Mouse (Mus musculus) lung, embryonic 14.5 days (tissue): ENCODE data around the gene Apmap. TPM values are rescaled to one million over a fixed set of nuclear protein-coding genes. Genes with fewer than 3 reads are reported as not detected.

ENCODE experiments used
- ATAC-seq: fragments of 200-750 bp; cut with Nextera tagmentation; 2 replicates; pipeline ENCODE4 v1.8.0; 2017; ENCODE audit warnings: mild to moderate bottlenecking, moderate TSS enrichment, moderate library complexity; ENCODE audit not compliant: insufficient read depth
- DNase-seq: peaks from one replicate; pipeline ENCODE4 v3.0.0-alpha.2; 2015
- H3K27ac ChIP-seq: fragments of 300-500 bp; sonication (generic); 2 replicates; pipeline ENCODE4 v1.5.1; 2014; ENCODE audit warnings: low read depth, mild to moderate bottlenecking, moderate library complexity
- H3K27me3 ChIP-seq: fragments of 300-500 bp; sonication (generic); 2 replicates; pipeline ENCODE4 v1.6.1; 2014; ENCODE audit warnings: low read length, control low read depth; ENCODE audit not compliant: insufficient read depth
- H3K36me3 ChIP-seq: fragments of 300-500 bp; sonication (generic); 2 replicates; pipeline ENCODE4 v1.6.1; 2014; ENCODE audit warnings: control low read depth; ENCODE audit not compliant: insufficient read depth
- H3K4me1 ChIP-seq: fragments of 300-500 bp; sonication (generic); 2 replicates; pipeline ENCODE4 v1.6.1; 2014; ENCODE audit warnings: antibody characterized with exemption, control low read depth; ENCODE audit not compliant: insufficient read depth
- H3K4me2 ChIP-seq: fragments of 300-500 bp; sonication (generic); 2 replicates; pipeline ENCODE4 v1.6.1; 2014; ENCODE audit warnings: mild to moderate bottlenecking
- H3K4me3 ChIP-seq: fragments of 300-500 bp; sonication (generic); 2 replicates; pipeline ENCODE4 v1.5.1; 2014; ENCODE audit warnings: low read depth, low read length
- H3K9ac ChIP-seq: fragments of 300-500 bp; sonication (generic); 2 replicates; pipeline ENCODE4 v1.6.1; 2014
- H3K9me3 ChIP-seq: fragments of 300-500 bp; sonication (generic); 2 replicates; pipeline ENCODE4 v1.6.1; 2016; ENCODE audit warnings: low read depth, low read length, control low read depth
- CTCF ChIP-seq: IDR thresholded peaks from 2 replicates; pipeline ENCODE4 v1.5.1; 2016; ENCODE audit warnings: antibody characterized with exemption, low read depth
- WGBS: fragments of 180-500 bp; shearing (Covaris S2); extraction: QIAGEN DNeasy Blood & Tissue Kit; methylation state at CpG from one replicate; pipeline ENCODE4 v1.1.7; 2014; 5-methylcytosine and 5-hydroxymethylcytosine counted together
- polyA plus RNA-seq: library from polyadenylated mRNA; unstranded; fragments of >200 nt; fragmentation: Nextera tagmentation; extraction: Ambion mirVana; gene quantifications from 2 replicates; pipeline ENCODE4 v1.2.1, GENCODE M21; 2014

The Apmap gene
- polyA plus RNA-seq, 1 experiment from 2014 or later: 48.2 TPM

DNA sequence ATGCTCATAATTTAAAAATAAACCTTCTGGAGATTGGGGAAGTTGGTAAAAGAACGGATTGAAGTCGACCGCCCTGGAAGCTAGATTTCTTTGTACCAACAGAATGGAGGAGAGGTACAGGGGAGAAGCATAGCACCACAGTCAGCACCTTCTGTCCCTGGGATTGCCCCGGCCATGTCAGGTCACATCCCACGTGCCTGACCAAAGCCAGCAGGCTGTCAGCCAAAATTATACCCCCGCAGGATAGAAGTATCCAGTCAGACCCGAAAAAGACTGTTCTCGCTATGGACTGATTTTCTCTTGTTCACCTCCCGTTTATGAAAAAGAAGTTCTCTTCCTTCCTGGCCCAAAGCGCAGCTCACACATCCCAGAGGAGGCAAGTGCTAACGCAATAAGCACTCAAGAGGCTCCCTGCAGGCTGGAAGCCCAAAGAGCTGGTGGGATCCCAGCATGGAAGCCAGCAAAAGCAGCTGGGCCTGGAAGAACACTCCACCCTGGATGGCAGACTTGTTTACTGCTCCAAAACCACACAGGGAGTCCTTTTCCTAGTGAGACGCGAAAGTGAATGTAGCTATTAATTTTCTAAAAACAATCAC is 40.0 kb upstream of the Apmap start:
- Histone ChIP-seq H3K4me1 (no peaks in the 10 kb centered on the region), H3K9me3 (no peaks in the 10 kb centered on the region), H3K27ac (no peak overlapping the region), H3K36me3 (no peaks in the 10 kb centered on the region), H3K27me3 (no peaks in the 10 kb centered on the region), H3K4me3 (no peak overlapping the region), H3K4me2 (no peak overlapping the region), H3K9ac (no peak overlapping the region)
- no peak for ATAC-seq
- no peak for DNase-seq
- no peak for TF ChIP-seq CTCF
- 50% methylated on average over 13 of the region's 13 CpGs for WGBS

DNA sequence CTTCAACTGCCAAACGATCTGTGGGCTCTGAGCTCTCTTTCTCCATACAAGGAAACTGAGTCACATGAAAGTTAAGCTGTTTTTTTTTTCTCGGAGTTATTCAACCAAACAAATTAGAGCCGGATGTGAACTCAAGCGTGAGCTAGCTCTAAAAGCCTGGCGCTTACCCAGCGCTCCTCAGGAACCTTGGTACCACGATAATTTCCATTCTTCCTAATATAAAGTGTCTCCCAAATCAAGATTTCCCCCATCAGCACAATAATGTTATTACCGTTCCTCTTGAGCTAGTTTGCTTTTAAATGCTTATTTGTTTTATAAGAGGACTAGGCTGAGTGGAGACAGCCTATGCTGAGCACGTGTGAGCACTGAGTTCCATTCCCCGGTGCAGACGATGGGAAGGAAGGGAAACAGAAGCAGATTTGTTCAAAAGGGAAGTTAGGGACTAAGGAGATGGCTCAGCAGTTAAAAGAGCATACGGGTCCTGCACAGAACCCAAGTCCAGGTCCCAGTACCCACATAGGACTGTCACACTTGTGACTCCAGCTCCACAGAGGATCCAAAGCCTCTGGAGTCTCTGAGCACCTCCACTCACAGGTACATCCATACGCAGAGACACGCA is 39.4 kb upstream of the Apmap start:
- H3K36me3 ChIP-seq: no peaks in the 10 kb centered on the region
- H3K27me3 ChIP-seq: no peaks in the 10 kb centered on the region
- H3K4me3 ChIP-seq: no peak overlapping the region
- no peak overlapping the region for H3K27ac ChIP-seq
- no peak overlapping the region for H3K9ac ChIP-seq
- DNase-seq (no peak), ATAC-seq (no peak)
- TF ChIP-seq CTCF: no peak
- H3K4me2 ChIP-seq: no peak overlapping the region
- H3K9me3 ChIP-seq: no peaks in the 10 kb centered on the region
- 68% methylated on average over 14 of the region's 14 CpGs for WGBS
- no peaks in the 10 kb centered on the region for H3K4me1 ChIP-seq

GRCm38 (mm10) chr2:150646411-150647121 is 38.2 kb upstream of the Apmap start:
- Histone ChIP-seq H3K4me2 (no peak overlapping the region), H3K36me3 (no peaks in the 10 kb centered on the region), H3K9me3 (no peaks in the 10 kb centered on the region), H3K4me3 (no peak overlapping the region), H3K4me1 (no peaks in the 10 kb centered on the region), H3K27me3 (no peaks in the 10 kb centered on the region), H3K27ac (no peak overlapping the region), H3K9ac (no peak overlapping the region)
- WGBS: 75% methylated on average over 8 of the region's 8 CpGs
- TF ChIP-seq CTCF: no peak
- ATAC-seq (no peak), DNase-seq (no peak)

DNA sequence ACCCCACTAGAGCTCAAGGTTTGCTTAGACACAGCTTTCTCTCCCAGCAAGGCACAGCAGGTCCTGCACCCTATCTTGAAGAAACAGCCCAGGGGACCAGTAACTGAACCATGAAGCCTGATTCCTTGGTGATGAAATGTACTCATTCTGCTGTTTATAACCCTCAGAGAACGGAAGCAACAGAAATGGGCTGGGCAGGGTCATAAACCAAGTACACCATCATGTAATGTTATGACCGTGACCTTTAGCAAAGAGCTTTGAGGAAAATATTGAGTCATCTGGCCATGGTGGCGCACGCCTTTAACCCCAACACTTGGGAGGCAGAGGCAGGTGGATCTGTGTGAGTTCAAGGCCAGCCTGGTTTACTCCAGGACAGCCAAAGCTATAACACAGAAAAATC is 36.9 kb upstream of the Apmap start:
- ATAC-seq (no peak), DNase-seq (no peak)
- Histone ChIP-seq H3K4me1 (no peaks in the 10 kb centered on the region), H3K36me3 (no peaks in the 10 kb centered on the region), H3K27ac (no peak overlapping the region), H3K4me2 (no peak overlapping the region), H3K9ac (no peak overlapping the region), H3K4me3 (no peak overlapping the region), H3K9me3 (no peaks in the 10 kb centered on the region), H3K27me3 (no peaks in the 10 kb centered on the region)
- 84% methylated on average over 4 of the region's 4 CpGs for WGBS
- TF ChIP-seq CTCF: no peak

GRCm38 (mm10) chr2:150643726-150644415 is 35.5 kb upstream of the Apmap start:
- Histone ChIP-seq H3K4me2 (no peak overlapping the region), H3K9ac (no peak overlapping the region), H3K36me3 (no peaks in the 10 kb centered on the region), H3K9me3 (no peaks in the 10 kb centered on the region), H3K27me3 (no peaks in the 10 kb centered on the region), H3K4me3 (no peak overlapping the region), H3K27ac (no peak overlapping the region), H3K4me1 (no peaks in the 10 kb centered on the region)
- ATAC-seq (peak; percentile 58; the same call in 1 of the 2 replicates), DNase-seq (no peak)
- TF ChIP-seq CTCF: no peak
- WGBS: 69% methylated on average over 8 of the region's 8 CpGs

- DNase-seq (no peak), ATAC-seq (no peak)
- TF ChIP-seq CTCF: no peak
- no peaks in the 10 kb centered on the region for H3K27me3 ChIP-seq
- H3K4me1 ChIP-seq: no peaks in the 10 kb centered on the region
- no peak overlapping the region for H3K4me3 ChIP-seq
- no peaks in the 10 kb centered on the region for H3K36me3 ChIP-seq
- no peak overlapping the region for H3K4me2 ChIP-seq
- H3K9ac ChIP-seq: no peak overlapping the region
- H3K27ac ChIP-seq: no peak overlapping the region
- H3K9me3 ChIP-seq: no peaks in the 10 kb centered on the region
- WGBS: 84% methylated on average over 1 of the region's 1 CpGs
Observed at GRCm38 (mm10) chr2:150643166-150643565, 34.8 kb upstream of the Apmap start.

GRCm38 (mm10) chr2:150638370-150638733 is 30.0 kb upstream of the Apmap start:
- no peaks in the 10 kb centered on the region for H3K36me3 ChIP-seq

More at GRCm38 (mm10) chr2:150638370-150638733, 30.0 kb upstream of the Apmap start:
- no peak for DNase-seq
- no peaks in the 10 kb centered on the region for H3K27me3 ChIP-seq
- H3K4me2 ChIP-seq: no peak overlapping the region
- H3K9me3 ChIP-seq: no peaks in the 10 kb centered on the region
- no peak overlapping the region for H3K27ac ChIP-seq
- no peak for ATAC-seq
- no peak overlapping the region for H3K4me3 ChIP-seq
- no peaks in the 10 kb centered on the region for H3K4me1 ChIP-seq
- no peak overlapping the region for H3K9ac ChIP-seq
- no peak for TF ChIP-seq CTCF
- 44% methylated on average over 2 of the region's 2 CpGs for WGBS
